Mouse (Mus musculus) gastrocnemius, postnatal 36 days (tissue): Measurements from ENCODE around the gene Nyx. TPM values are rescaled to one million over a fixed set of nuclear protein-coding genes. Genes with fewer than 3 reads are reported as not detected.
A peak's percentile ranks its signal among the peaks of the same experiment; 100 is the strongest.
"Not testable (repeated sequence)": the region's sequence is repeated elsewhere in the genome, so short reads cannot be mapped to it uniquely, and the experiment has no call there.

Experiments
- DNase-seq, 2 experiments: peaks; one replicate each; pipeline ENCODE4 v3.0.0; 2022
- intact Hi-C: fragments of 180-260 bp; cut with DNase I; formaldehyde crosslinking; loops from one replicate; pipeline ENCODE4 v1.15.1; 2025
- long read RNA-seq, 2 experiments: library from polyadenylated mRNA; stranded (forward); transcript quantifications; one replicate each; pipeline ENCODE4 v2.0.0; 2021
- total RNA-seq, 2 experiments: library from RNA; stranded (reverse); gene quantifications; 2 replicates each; pipeline ENCODE4 v1.2.3; 2021

Gene Nyx
- not detected for total RNA-seq
- long read RNA-seq, experiment 1 = 0 reads
- long read RNA-seq, experiment 2 = 0 reads

GRCm38 (mm10) chrX:13465810-13466209, at the start of gene Nyx:
Gene Nyx (plus strand): TSS chrX:13466110.
- DNase-seq = no peak
- intact Hi-C loops = loop anchor here (10.0 kb wide), 1 partner anchor 189 kb away; no protein-coding TSS in a partner anchor

GRCm38 (mm10) chrX:13422047-13422446, 43.9 kb upstream of the Nyx start:
- DNase-seq = no peak
- intact Hi-C loops = no loop called here

GRCm38 (mm10) chrX:13431421-13431820, 34.5 kb upstream of the Nyx start:
- intact Hi-C loops = no loop called here
- no peak for DNase-seq

GRCm38 (mm10) chrX:13436042-13436441, 29.9 kb upstream of the Nyx start:
- intact Hi-C loops, DNase-seq: not testable (repeated sequence)

GRCm38 (mm10) chrX:13456544-13456943, 9.4 kb upstream of the Nyx start:
- DNase-seq, intact Hi-C loops: not testable (repeated sequence)

GRCm38 (mm10) chrX:13458766-13459165, 7.1 kb upstream of the Nyx start:
- no peak for DNase-seq
- intact Hi-C loops = no loop called here

- intact Hi-C loops = loop anchor here (5.0 to 10.0 kb wide), 2 partner anchors 179 to 193 kb away; partner anchors contain the start of gene Ddx3x
- peak; percentile 78 to 83 for DNase-seq
Measured at GRCm38 (mm10) chrX:13461266-13462261, 4.3 kb upstream of the Nyx start.

GRCm38 (mm10) chrX:13462982-13463517, 2.9 kb upstream of the Nyx start:
- intact Hi-C loops = loop anchor here (5.0 to 10.0 kb wide), 2 partner anchors 181 to 192 kb away; partner anchors contain the start of gene Ddx3x
- DNase-seq = no peak

GRCm38 (mm10) chrX:13466681-13467080, 771 bp downstream of the Nyx start:
- intact Hi-C loops = loop anchor here (10.0 kb wide), 1 partner anchor 188 kb away; no protein-coding TSS in a partner anchor
- DNase-seq = no peak

- intact Hi-C loops = loop anchor here (10.0 kb wide), 1 partner anchor 188 kb away; no protein-coding TSS in a partner anchor
- DNase-seq = no peak
Measured at GRCm38 (mm10) chrX:13467121-13467571, 1.2 kb downstream of the Nyx start.

GRCm38 (mm10) chrX:13469160-13470116, 3.5 kb downstream of the Nyx start:
- DNase-seq = no peak
- intact Hi-C loops = loop anchor here (5.0 to 10.0 kb wide), 2 partner anchors 48 to 185 kb away; no protein-coding TSS in a partner anchor

- intact Hi-C loops = loop anchor here (5.0 kb wide), 1 partner anchor 45 kb away; no protein-coding TSS in a partner anchor
- no peak for DNase-seq
Measured at GRCm38 (mm10) chrX:13471925-13472324, 6.0 kb downstream of the Nyx start.

- DNase-seq = no peak
- intact Hi-C loops = loop anchor here (5.0 kb wide), 1 partner anchor 45 kb away; no protein-coding TSS in a partner anchor
Measured at GRCm38 (mm10) chrX:13472751-13473225, 6.9 kb downstream of the Nyx start.

GRCm38 (mm10) chrX:13475382-13475781, 9.5 kb downstream of the Nyx start:
- DNase-seq = no peak

GRCm38 (mm10) chrX:13477596-13477995, 11.7 kb downstream of the Nyx start:
- intact Hi-C loops = no loop called here

More at GRCm38 (mm10) chrX:13475382-13475781, 9.5 kb downstream of the Nyx start:
- intact Hi-C loops = no loop called here

GRCm38 (mm10) chrX:13478298-13478697, 12.4 kb downstream of the Nyx start:
- DNase-seq = no peak
- intact Hi-C loops = no loop called here

More at GRCm38 (mm10) chrX:13477596-13477995, 11.7 kb downstream of the Nyx start:
- no peak for DNase-seq

- DNase-seq = no peak
- intact Hi-C loops = no loop called here
Measured at GRCm38 (mm10) chrX:13479570-13479969, 13.7 kb downstream of the Nyx start.

- DNase-seq = no peak
- intact Hi-C loops = no loop called here
Measured at GRCm38 (mm10) chrX:13482576-13482975, 16.7 kb downstream of the Nyx start.

GRCm38 (mm10) chrX:13484447-13484846, 18.5 kb downstream of the Nyx start:
- intact Hi-C loops = no loop called here
- no peak for DNase-seq
